Mouse (Mus musculus): ENCODE results near the gene Hat1.

The Hat1 gene

GRCm38 (mm10) chr2:71462553-71462952 is 73.8 kb downstream of the Hat1 start:
- DNase-seq (ENCODE audit: low spot score in 2 of 2) = no peak

- no peak for DNase-seq (ENCODE audit: low spot score in 2 of 2)
Observed at GRCm38 (mm10) chr2:71466103-71466502, 77.3 kb downstream of the Hat1 start.

GRCm38 (mm10) chr2:71466861-71467450 is 78.2 kb downstream of the Hat1 start:
- DNase-seq (ENCODE audit: low spot score in 2 of 2) = no peak

GRCm38 (mm10) chr2:71471094-71471493 is 82.3 kb downstream of the Hat1 start:
- DNase-seq (ENCODE audit: low spot score in 2 of 2) = no peak

- DNase-seq (ENCODE audit: low spot score in 2 of 2) = no peak
Observed at GRCm38 (mm10) chr2:71473830-71474229, 85.1 kb downstream of the Hat1 start.

- no peak for DNase-seq (ENCODE audit: low spot score in 2 of 2)
Observed at GRCm38 (mm10) chr2:71474345-71474744, 85.6 kb downstream of the Hat1 start.

GRCm38 (mm10) chr2:71475311-71475710 is 86.6 kb downstream of the Hat1 start:
- no peak for DNase-seq (ENCODE audit: low spot score in 2 of 2)

- no peak for DNase-seq (ENCODE audit: low spot score in 2 of 2)
Observed at GRCm38 (mm10) chr2:71475760-71476159, 87.0 kb downstream of the Hat1 start.

- no peak for DNase-seq (ENCODE audit: low spot score in 2 of 2)
Observed at GRCm38 (mm10) chr2:71477787-71478186, 89.0 kb downstream of the Hat1 start.

GRCm38 (mm10) chr2:71479917-71480316 is 91.2 kb downstream of the Hat1 start:
- DNase-seq (ENCODE audit: low spot score in 2 of 2) = no peak

GRCm38 (mm10) chr2:71481825-71482224 is 93.1 kb downstream of the Hat1 start:
- no peak for DNase-seq (ENCODE audit: low spot score in 2 of 2)

GRCm38 (mm10) chr2:71483046-71483716 is 94.4 kb downstream of the Hat1 start:
- DNase-seq (ENCODE audit: low spot score in 2 of 2) = no peak

- no peak for DNase-seq (ENCODE audit: low spot score in 2 of 2)
Observed at GRCm38 (mm10) chr2:71483717-71484066, 94.9 kb downstream of the Hat1 start.

All from right cerebral cortex, postnatal 10 days (tissue).